Mouse (Mus musculus): ENCODE data around the gene Kdelc2. TPM values are rescaled to one million over a fixed set of nuclear protein-coding genes. Genes with fewer than 3 reads are reported as not detected.

The Kdelc2 gene
- total and polyA plus RNA-seq, 3 experiments, result not detected

GRCm38 (mm10) chr9:53435830-53436570, 52.2 kb downstream of the Kdelc2 start:
- H3K4me2 ChIP-seq (ENCODE audit: insufficient read depth, low read depth, poor library complexity, severe bottlenecking), result peak overlapping the region; percentile 58; the same call in 1 of the 2 replicates
- H3K27me3 ChIP-seq (replicated peaks), result no peaks in the 10 kb centered on the region
- no peaks in the 10 kb centered on the region for H3K79me2 ChIP-seq (replicated peaks; ENCODE audit: control insufficient read depth, extremely low read depth, insufficient read depth, poor library complexity, severe bottlenecking)
- H3K4me1 ChIP-seq (ENCODE audit: control insufficient read depth in 1 of 2, insufficient read depth in 2 of 2), result peaks cover 0 to 21% of the 10 kb centered on the region in 2 experiments; a peak in 2 of 4 replicates
- H3K27ac ChIP-seq (ENCODE audit: insufficient read depth, low read depth), result no peak overlapping the region
- H3K36me3 ChIP-seq (replicated peaks in 1 of 2; ENCODE audit: control insufficient read depth in 1 of 2, insufficient read depth in 1 of 2, low read length in 1 of 2), result peaks cover 22 to 33% of the 10 kb centered on the region in 2 experiments
- H3K9ac ChIP-seq (ENCODE audit: insufficient read depth, low read depth), result no peak overlapping the region
- TF ChIP-seq MAX (IDR thresholded peaks at IDR 0.05; ENCODE audit: low read length) (no peak), USF2 (conservative IDR thresholded peaks at IDR 0.05; ENCODE audit: low read depth, low read length) (no peak), BHLHE40 (IDR thresholded peaks at IDR 0.05; ENCODE audit: low read depth, low read length) (peak; percentile 96), ELF1 (IDR thresholded peaks at IDR 0.05; ENCODE audit: low read depth, low read length) (no peak), E2F4 (IDR thresholded peaks at IDR 0.05; ENCODE audit: insufficient replicate concordance, low read depth, low read length) (no peak), MXI1 (IDR thresholded peaks at IDR 0.05; ENCODE audit: low read depth, low read length) (no peak), RCOR1 (conservative IDR thresholded peaks at IDR 0.05; ENCODE audit: low read depth, low read length) (no peak), CHD1 (IDR thresholded peaks at IDR 0.05; ENCODE audit: low read depth, low read length) (no peak), NELFE (IDR thresholded peaks at IDR 0.05; ENCODE audit: low read depth, low read length) (no peak), MEF2A (IDR thresholded peaks at IDR 0.05; ENCODE audit: borderline replicate concordance, low read depth, low read length) (no peak), IRF4 (IDR thresholded peaks at IDR 0.05; ENCODE audit: low read depth, low read length) (peak; percentile 83), TCF12 (IDR thresholded peaks at IDR 0.05; ENCODE audit: low read depth, low read length) (no peak), JUN (IDR thresholded peaks at IDR 0.05; ENCODE audit: insufficient read depth, low read depth, low read length) (no peak), ZMIZ1 (IDR thresholded peaks at IDR 0.05; ENCODE audit: low read depth, low read length) (no peak), ZKSCAN1 (IDR thresholded peaks at IDR 0.05; ENCODE audit: borderline replicate concordance, low read depth, low read length) (no peak), SMC3 (IDR thresholded peaks at IDR 0.05; ENCODE audit: low read depth, low read length) (no peak), ZC3H11A (IDR thresholded peaks at IDR 0.05; ENCODE audit: low read depth, low read length) (no peak), POLR2AphosphoS2 (IDR thresholded peaks at IDR 0.05; ENCODE audit: low read depth, low read length) (no peak), USF1 (IDR thresholded peaks at IDR 0.05; ENCODE audit: low read depth, low read length) (no peak), MAFK (IDR thresholded peaks at IDR 0.05; ENCODE audit: insufficient replicate concordance, low read length) (peak; percentile 83), MYC (IDR thresholded peaks at IDR 0.05; ENCODE audit: low read depth, low read length) (no peak; the same call in 1 of the 2 replicates), GABPA (IDR thresholded peaks at IDR 0.05; ENCODE audit: insufficient replicate concordance, low read depth, low read length) (no peak), NRF1 (IDR thresholded peaks at IDR 0.05; ENCODE audit: low read depth, low read length) (no peak), UBTF (IDR thresholded peaks at IDR 0.05; ENCODE audit: low read depth, low read length) (no peak), ZNF384 (IDR thresholded peaks at IDR 0.05; ENCODE audit: low read depth, low read length) (peak; percentile 42; the same call in 1 of the 2 replicates), ETS1 (conservative IDR thresholded peaks at IDR 0.05; ENCODE audit: low read depth, low read length) (peak; percentile 62), CHD2 (IDR thresholded peaks at IDR 0.05; ENCODE audit: low read length) (no peak), HCFC1 (IDR thresholded peaks at IDR 0.05; ENCODE audit: low read depth, low read length) (no peak), CTCF (conservative IDR thresholded peaks at IDR 0.05 in 1 of 2, IDR thresholded peaks at IDR 0.05 in 1 of 2; ENCODE audit: low read depth in 2 of 2, low read length in 2 of 2) (no peak), RAD21 (IDR thresholded peaks at IDR 0.05; ENCODE audit: low read depth, low read length) (no peak), JUND (conservative IDR thresholded peaks at IDR 0.05; ENCODE audit: low read depth, low read length) (0 out of 2 replicates have a peak, but pooled peaks have one; percentile 12), POLR2A (IDR thresholded peaks at IDR 0.05; ENCODE audit: low read depth, low read length) (no peak), EP300 (IDR thresholded peaks at IDR 0.05; ENCODE audit: low read length) (peak; percentile 79), PAX5 (IDR thresholded peaks at IDR 0.05; ENCODE audit: low read length) (no peak), TBP (conservative IDR thresholded peaks at IDR 0.05; ENCODE audit: low read depth, low read length) (0 out of 2 replicates have a peak, but pooled peaks have one; percentile 15), KAT2A (IDR thresholded peaks at IDR 0.05; ENCODE audit: insufficient replicate concordance, low read length) (no peak), SIN3A (IDR thresholded peaks at IDR 0.05; ENCODE audit: low read length) (no peak), MAZ (IDR thresholded peaks at IDR 0.05; ENCODE audit: low read depth, low read length) (no peak)
- in situ Hi-C loops (cut with MboI; ENCODE audit: low pct_ligation_motif_present, low pct_unique_long_range_greater_than_20kb, low sequenced_read_pairs) (no loop called here), dilution Hi-C loops (cut with MboI; ENCODE audit: extremely low pct_ligation_motif_present, extremely low pct_unique_long_range_greater_than_20kb, low sequenced_read_pairs) (no loop called here)
- no peaks in the 10 kb centered on the region for H3K9me3 ChIP-seq (replicated peaks; ENCODE audit: low read length)
- no peak overlapping the region for H3K4me3 ChIP-seq (replicated peaks in 1 of 3; ENCODE audit: low read depth in 2 of 3, low read length in 2 of 3, poor library complexity in 1 of 3)
- DNase-seq (ENCODE audit: extremely low read depth), result peak; percentile 70
